Mouse (Mus musculus) olfactory bulb, adult 2 months (tissue): ENCODE data around the gene Tac2.

Experiments
- CTCF ChIP-seq: fragments of 200-500 bp; IDR thresholded peaks from 2 replicates; pipeline ENCODE4 v1.5.1; 2012; ENCODE audit warnings: low read depth, mild to moderate bottlenecking, low read length, moderate library complexity; ENCODE audit not compliant: insufficient read depth
- POLR2A ChIP-seq: fragments of 200-500 bp; IDR thresholded peaks from 2 replicates; pipeline ENCODE4 v1.6.1; 2012; ENCODE audit warnings: mild to moderate bottlenecking, low read depth, low read length, moderate library complexity; ENCODE audit not compliant: insufficient read depth

DNA sequence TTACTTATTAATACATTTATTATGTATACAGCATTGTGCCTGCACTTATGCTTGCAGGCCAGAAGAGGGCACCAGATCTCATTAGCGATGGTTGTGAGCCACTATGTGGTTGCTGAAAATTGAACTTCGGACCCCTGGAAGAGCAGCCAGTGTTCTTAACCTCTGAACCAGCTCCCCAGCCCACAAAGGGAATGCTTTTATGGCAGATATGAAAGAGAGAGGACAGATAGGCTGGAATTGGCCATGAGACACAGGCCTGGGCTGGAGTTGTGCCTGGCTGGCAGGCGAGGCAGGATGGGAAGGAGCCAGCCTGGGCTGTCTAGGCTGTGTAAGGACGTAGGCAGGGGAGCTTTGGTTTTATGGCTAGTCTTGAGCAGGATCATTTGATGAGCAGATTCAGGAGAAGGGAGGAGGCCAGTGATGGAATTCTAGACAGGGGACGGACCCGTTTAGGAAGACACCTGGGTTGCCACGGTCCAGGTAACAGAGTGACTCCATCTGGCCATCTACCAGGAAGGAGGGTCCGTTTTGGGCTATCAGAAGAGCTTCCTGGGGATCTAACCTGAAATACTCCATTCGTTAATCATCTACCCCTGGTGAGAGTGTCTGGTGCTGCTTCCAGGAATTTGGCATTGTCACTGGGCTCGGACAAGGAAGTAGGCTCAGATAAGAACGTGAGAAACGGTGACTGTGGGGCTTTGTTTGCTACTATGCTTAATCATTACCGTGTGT lies 14.0 kb downstream of the Tac2 start:
- no peak for TF ChIP-seq CTCF
- TF ChIP-seq POLR2A = no peak
